Mouse (Mus musculus) CD4-positive naive resting alpha-beta T cell, adult 57 days (primary cell): ENCODE data around the gene Nrsn2. TPM values are rescaled to one million over a fixed set of nuclear protein-coding genes. Genes with fewer than 3 reads are reported as not detected.

Source experiments
- total RNA-seq: library from RNA; stranded (reverse); gene quantifications from one replicate; pipeline ENCODE4 v1.2.4, GENCODE M21; 2023

Gene Nrsn2
- not detected for total RNA-seq

DNA sequence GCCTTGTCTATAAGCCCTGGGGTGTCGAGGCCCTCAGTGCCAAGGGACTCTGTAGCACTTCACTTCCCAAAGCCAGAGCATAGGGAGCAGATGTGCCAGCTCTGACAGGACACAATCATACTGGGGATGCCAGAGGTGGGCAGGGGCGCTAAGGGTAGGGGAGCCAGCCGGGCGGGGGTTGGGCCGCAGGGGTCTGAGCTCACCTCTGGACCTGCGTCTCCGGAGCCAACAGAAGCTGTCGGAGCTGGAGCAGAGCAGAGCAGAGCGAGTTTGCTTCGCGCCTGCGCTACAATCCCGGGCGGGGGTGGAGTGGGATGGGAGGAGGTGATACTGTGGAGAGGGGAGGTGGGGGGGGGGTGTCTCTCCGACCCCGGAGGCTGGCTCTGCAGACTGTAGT lies at the start of gene Nrsn2:
Gene Nrsn2 (minus strand): TSS at position 294 of the 397 bp plus-strand sequence.

DNA sequence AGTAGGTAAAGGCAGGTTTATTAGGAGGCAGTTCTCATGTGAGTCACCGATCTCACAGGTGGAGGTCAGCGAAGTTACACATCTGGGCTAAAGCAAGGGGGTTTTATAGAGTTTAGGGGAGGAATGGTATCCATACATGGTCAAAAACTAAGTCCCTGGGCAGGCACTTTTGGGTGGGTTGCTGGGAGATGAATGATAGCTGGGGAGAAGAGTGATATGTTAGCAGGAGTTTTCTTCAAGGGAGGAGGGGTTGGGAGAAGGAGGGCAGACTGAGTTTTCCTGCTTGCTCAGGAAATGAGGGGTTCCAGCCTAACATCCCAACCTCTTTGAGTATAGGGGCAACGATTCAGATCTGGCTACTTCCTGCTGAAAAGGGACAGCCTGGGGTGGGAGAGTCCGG lies 38.8 kb upstream of the Nrsn2 start, which contains the start of gene 6820408C15Rik:
Gene 6820408C15Rik (plus strand): TSS at position 301 of the 400 bp plus-strand sequence.

DNA sequence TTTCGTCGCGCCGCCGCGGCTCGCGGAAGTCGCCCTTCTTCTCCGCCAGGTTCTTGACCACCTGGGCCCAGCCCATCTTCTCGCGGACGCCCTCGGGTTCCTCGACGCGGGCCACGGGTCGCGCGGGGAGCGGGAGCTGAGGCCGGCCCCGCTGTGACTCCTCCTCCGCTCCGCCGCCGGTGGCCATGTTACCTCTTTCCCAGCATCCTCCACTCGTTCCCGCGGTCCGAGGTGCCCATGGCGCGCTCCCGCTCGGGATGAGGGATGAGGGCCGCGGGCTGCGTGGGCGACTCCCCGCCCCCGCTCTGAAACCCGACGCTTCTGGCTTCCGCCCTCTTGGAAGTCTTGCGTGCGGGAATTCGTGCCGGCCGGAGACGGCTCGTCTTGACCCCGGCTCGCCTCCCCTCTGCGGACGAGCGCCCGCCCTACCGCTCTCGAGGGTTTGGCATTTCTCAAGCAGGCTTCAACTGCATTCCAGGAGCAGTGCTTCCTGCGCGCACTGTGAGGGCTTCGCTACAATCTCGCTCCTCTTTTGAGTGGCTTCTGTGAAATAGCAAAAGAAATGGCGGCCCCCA lies 38.2 kb upstream of the Nrsn2 start, which contains the start of gene Zcchc3:
Gene Zcchc3 (minus strand): TSS at position 437 of the 575 bp plus-strand sequence.

DNA sequence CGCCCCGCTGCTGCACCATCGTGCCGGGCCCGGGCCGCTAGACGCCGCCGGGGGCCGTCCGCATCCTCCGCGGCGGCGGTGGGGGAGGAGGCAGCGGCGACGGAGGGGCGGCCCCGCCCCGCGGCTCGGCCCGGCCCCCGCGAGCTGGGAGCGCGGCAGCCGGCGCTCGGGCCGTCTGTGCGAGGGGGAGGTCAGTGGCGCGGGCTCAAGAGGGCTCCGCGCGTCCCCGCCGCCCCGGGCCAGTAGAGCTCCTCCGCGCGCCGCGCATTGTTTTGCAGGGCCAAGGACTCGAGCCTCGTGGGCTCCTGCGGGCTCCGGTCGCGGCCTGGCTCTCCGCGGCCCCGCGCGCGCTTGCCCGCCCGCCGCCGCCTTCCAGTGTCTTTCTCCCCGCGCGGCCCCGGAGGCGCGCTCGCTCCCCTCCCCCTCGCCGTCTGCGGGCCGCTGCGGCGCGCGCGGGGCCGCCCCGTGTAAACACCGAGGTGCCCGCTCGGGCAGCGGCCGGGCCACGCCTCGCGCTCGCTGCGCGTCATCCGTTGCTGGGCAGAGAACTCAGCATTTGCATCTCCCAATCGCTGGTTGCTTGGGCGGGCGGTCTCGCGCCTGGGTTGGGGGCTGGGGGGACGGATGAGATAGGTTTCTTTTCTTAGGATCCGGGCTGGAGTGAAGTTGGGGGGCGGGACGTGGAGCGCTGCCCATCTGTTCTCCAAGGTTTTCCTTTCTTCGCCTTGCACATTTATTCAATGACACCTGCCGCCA lies 21.4 kb upstream of the Nrsn2 start, which contains the start of gene Sox12:
Gene Sox12 (minus strand): TSS at position 384 of the 756 bp plus-strand sequence.

DNA sequence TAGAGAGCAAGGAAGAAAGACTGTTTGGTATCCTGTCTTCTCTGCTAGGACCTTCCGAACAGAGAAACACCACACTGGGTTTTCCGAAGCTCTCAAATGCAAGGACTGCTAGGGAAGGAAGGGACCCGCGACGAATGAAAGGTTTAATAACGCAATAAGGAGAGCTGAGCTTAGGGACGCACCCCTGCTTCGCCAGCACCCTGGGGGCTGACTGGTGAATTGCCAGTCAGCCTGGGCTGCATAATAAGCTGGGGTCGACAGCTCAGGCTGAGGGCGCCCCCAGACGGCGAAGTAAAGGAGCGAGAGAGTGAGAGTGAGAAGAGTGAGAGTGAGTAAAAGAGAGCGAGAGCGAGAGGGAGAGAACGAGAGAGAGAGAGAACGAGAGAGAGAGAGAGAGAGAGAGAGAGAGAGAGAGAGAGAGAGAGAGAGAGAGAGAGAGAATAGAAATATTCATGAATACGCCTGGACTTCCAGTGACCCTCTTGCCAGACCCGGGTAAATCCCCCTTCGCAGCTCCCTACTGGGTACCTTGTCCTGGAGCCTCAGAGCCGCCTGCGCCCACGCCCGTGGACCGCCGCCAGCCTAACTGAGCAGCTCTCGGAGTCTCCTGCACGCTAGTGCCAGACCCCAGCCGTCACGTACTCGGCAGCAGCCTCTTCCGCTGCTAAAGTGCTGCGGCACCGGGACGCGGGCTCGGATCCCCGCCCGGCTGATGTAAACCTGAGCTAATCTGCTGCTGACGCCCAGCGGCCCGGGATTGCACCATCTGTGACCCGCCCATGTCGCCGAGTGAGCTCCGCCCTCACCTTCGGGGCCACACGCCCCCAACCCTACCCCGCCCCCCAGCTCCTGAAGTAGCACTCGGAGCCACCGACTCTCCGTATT lies 32.9 kb downstream of the Nrsn2 start, which contains the start of gene Trib3:
Gene Trib3 (minus strand): TSS at position 704 of the 885 bp plus-strand sequence.

DNA sequence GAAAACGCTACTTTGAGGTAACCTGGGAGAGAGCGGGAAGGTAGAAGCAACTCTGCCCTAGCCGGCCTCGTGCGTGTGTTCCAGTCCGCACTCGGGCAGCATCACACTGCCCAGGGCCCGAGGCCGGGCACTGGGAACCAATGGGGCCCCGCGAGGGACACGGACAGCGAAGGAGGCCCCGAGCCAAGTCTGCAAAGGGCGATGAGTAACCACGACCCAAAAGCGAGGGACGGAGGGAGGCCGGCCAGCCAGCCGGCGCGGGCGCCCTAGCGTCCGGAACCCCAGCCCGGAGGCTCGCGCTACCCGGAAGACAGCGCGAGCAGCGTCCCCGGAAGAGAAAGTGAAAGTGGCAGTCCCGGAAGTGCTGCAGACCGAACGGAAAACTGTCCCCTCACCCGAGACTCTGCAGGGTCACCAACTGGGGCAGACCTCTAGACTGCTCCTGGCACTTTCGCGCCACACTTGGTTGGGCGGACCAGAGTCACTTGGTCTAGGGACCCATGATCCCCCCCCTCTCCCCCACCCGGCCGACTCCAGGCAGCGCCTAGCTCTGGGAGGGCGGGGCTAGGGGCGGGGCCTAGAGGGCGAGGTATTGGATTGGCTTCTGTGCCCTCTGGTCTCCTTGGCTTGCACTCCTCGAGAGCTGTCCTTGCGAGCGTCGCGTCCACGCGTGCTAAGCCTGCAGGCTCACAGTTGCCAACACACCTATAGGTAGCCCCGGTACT lies 44.2 kb downstream of the Nrsn2 start, which contains the start of gene Rbck1:
Gene Rbck1 (minus strand): TSS at position 553 of the 725 bp plus-strand sequence.

Other genes starting within 250 kb of the Nrsn2 start
- gene Tcf15, start 233.1 kb downstream of the Nrsn2 start, total RNA-seq, result not detected
- gene Csnk2a1, start 149.8 kb downstream of the Nrsn2 start, total RNA-seq, result 114 TPM
- 55.5 TPM for gene Tbc1d20, start 82.8 kb downstream of the Nrsn2 start, total RNA-seq
- 215 TPM for gene Rbck1, start 44.0 kb downstream of the Nrsn2 start, total RNA-seq
- 20.3 TPM for gene Trib3, start 32.6 kb downstream of the Nrsn2 start, total RNA-seq
- 0.80 TPM for gene Sox12, start 21.4 kb upstream of the Nrsn2 start, total RNA-seq
- gene Zcchc3, start 38.4 kb upstream of the Nrsn2 start, total RNA-seq, result 1.0 TPM
- not detected for gene 6820408C15Rik, start 38.9 kb upstream of the Nrsn2 start, total RNA-seq
- gene Defb23, start 88.0 kb upstream of the Nrsn2 start, total RNA-seq, result not detected
- gene Defb20, start 100.4 kb upstream of the Nrsn2 start, total RNA-seq, result not detected
- gene Defb22, start 113.5 kb upstream of the Nrsn2 start, total RNA-seq, result not detected
- not detected for gene Defb26, start 135.1 kb upstream of the Nrsn2 start, total RNA-seq
- gene Defb28, start 141.6 kb upstream of the Nrsn2 start, total RNA-seq, result not detected
- gene Defb29, start 163.5 kb upstream of the Nrsn2 start, total RNA-seq, result not detected
- gene Gm17416, start 192.7 kb upstream of the Nrsn2 start, total RNA-seq, result not detected
- not detected for gene Defb21, start 196.1 kb upstream of the Nrsn2 start, total RNA-seq
- gene Defb19, start 203.7 kb upstream of the Nrsn2 start, total RNA-seq, result not detected
- gene Defb45, start 222.8 kb upstream of the Nrsn2 start, total RNA-seq, result not detected
- not detected for gene Defb36, start 227.7 kb upstream of the Nrsn2 start, total RNA-seq
- not detected for gene Defb25, start 246.4 kb upstream of the Nrsn2 start, total RNA-seq